Mouse (Mus musculus) CH12.LX (cell line): ENCODE data around the gene Midn. TPM values are rescaled to one million over a fixed set of nuclear protein-coding genes. Genes with fewer than 3 reads are reported as not detected.
A peak's percentile ranks its signal among the peaks of the same experiment; 100 is the strongest.

Source experiments
- DNase-seq: peaks from one replicate; pipeline ENCODE4 v3.0.0-alpha.2; 2013; ENCODE audit errors: extremely low read depth
- H3K27ac ChIP-seq: 2 replicates; pipeline ENCODE4 v1.5.1; 2012; ENCODE audit warnings: low read depth, mild to moderate bottlenecking, control low read depth, moderate library complexity; ENCODE audit not compliant: insufficient read depth
- H3K27me3 ChIP-seq: replicated peaks from 2 replicates; pipeline ENCODE3; 2012; ENCODE audit warnings: inconsistent platforms
- H3K36me3 ChIP-seq, 2 experiments: replicated peaks in 1 of 2; 2 replicates each; pipeline versions ENCODE3 to v1.6.1; 2012; ENCODE audit warnings: inconsistent platforms in 1 of 2, low read length in 1 of 2, mild to moderate bottlenecking in 1 of 2, mixed read lengths in 1 of 2, moderate library complexity in 1 of 2; ENCODE audit not compliant: control insufficient read depth in 1 of 2, insufficient read depth in 1 of 2
- H3K4me1 ChIP-seq, 2 experiments: 2 replicates each; pipeline ENCODE4 v1.6.1; 2012; ENCODE audit warnings: inconsistent platforms in 1 of 2, moderate library complexity in 1 of 2; ENCODE audit not compliant: insufficient read depth in 2 of 2, control insufficient read depth in 1 of 2
- H3K4me2 ChIP-seq: 2 replicates; pipeline ENCODE4 v1.6.1; 2012; ENCODE audit warnings: low read depth, mild to moderate bottlenecking, control low read depth; ENCODE audit not compliant: poor library complexity, insufficient read depth, severe bottlenecking
- H3K4me3 ChIP-seq, 3 experiments: fragments of 150-350 bp in 1 of 3; sonication (generic) in 1 of 3; replicated peaks in 1 of 3; 2 replicates each; pipeline versions ENCODE3 to v1.5.1; 2011 to 2012; ENCODE audit warnings: low read depth in 2 of 3, low read length in 2 of 3, mild to moderate bottlenecking in 2 of 3, moderate library complexity in 2 of 3, control low read depth in 1 of 3, improper control_type of control experiment in 1 of 3, inconsistent platforms in 1 of 3, mixed read lengths in 1 of 3; ENCODE audit not compliant: poor library complexity in 1 of 3
- H3K79me2 ChIP-seq: replicated peaks from 2 replicates; pipeline ENCODE4 v1.6.1; 2012; ENCODE audit warnings: mild to moderate bottlenecking, moderate library complexity; ENCODE audit not compliant: control insufficient read depth, poor library complexity, insufficient read depth, severe bottlenecking; ENCODE audit errors: extremely low read depth
- H3K9ac ChIP-seq: 2 replicates; pipeline ENCODE4 v1.6.1; 2012; ENCODE audit warnings: low read depth, mild to moderate bottlenecking, control low read depth, moderate library complexity; ENCODE audit not compliant: insufficient read depth
- H3K9me3 ChIP-seq: replicated peaks from 2 replicates; pipeline ENCODE3; 2012; ENCODE audit warnings: low read length, inconsistent platforms, mixed read lengths
- BHLHE40 ChIP-seq: IDR thresholded peaks from 2 replicates; pipeline ENCODE4 v1.6.1; 2011; ENCODE audit warnings: mild to moderate bottlenecking, low read depth, low read length, improper control_type of control experiment
- CHD2 ChIP-seq: IDR thresholded peaks from 2 replicates; pipeline ENCODE4 v1.6.1; 2011; ENCODE audit warnings: low read length, improper control_type of control experiment
- E2F4 ChIP-seq: IDR thresholded peaks from 2 replicates; pipeline ENCODE4 v1.6.1; 2011; ENCODE audit warnings: low read depth, low read length, improper control_type of control experiment; ENCODE audit not compliant: insufficient replicate concordance
- GABPA ChIP-seq: IDR thresholded peaks from 2 replicates; pipeline ENCODE4 v1.6.1; 2012; ENCODE audit warnings: low read depth, low read length, improper control_type of control experiment, inconsistent platforms; ENCODE audit not compliant: insufficient replicate concordance
- IRF4 ChIP-seq: IDR thresholded peaks from 2 replicates; pipeline ENCODE4 v1.6.1; 2014; ENCODE audit warnings: low read depth, mild to moderate bottlenecking, inconsistent platforms, low read length, improper control_type of control experiment
- MAX ChIP-seq: IDR thresholded peaks from 2 replicates; pipeline ENCODE4 v1.6.1; 2011; ENCODE audit warnings: low read length, improper control_type of control experiment
- MEF2A ChIP-seq: IDR thresholded peaks from 2 replicates; pipeline ENCODE4 v1.6.1; 2014; ENCODE audit warnings: low read depth, mild to moderate bottlenecking, inconsistent platforms, low read length, improper control_type of control experiment, borderline replicate concordance
- MXI1 ChIP-seq: IDR thresholded peaks from 2 replicates; pipeline ENCODE4 v1.6.1; 2011; ENCODE audit warnings: mild to moderate bottlenecking, low read depth, low read length, improper control_type of control experiment
- MYC ChIP-seq: IDR thresholded peaks from 2 replicates; pipeline ENCODE4 v1.6.1; 2011; ENCODE audit warnings: low read depth, mild to moderate bottlenecking, improper control_type of control experiment, low read length
- PAX5 ChIP-seq: IDR thresholded peaks from 2 replicates; pipeline ENCODE4 v1.6.1; 2012; ENCODE audit warnings: low read length, inconsistent platforms, mixed read lengths
- SIN3A ChIP-seq: IDR thresholded peaks from 2 replicates; pipeline ENCODE4 v1.6.1; 2012; ENCODE audit warnings: low read length, improper control_type of control experiment, inconsistent platforms
- SMC3 ChIP-seq: IDR thresholded peaks from 2 replicates; pipeline ENCODE4 v1.6.1; 2011; ENCODE audit warnings: low read depth, low read length, improper control_type of control experiment
- TCF12 ChIP-seq: IDR thresholded peaks from 2 replicates; pipeline ENCODE4 v1.6.1; 2014; ENCODE audit warnings: low read depth, mild to moderate bottlenecking, inconsistent platforms, low read length, improper control_type of control experiment
- UBTF ChIP-seq: IDR thresholded peaks from 2 replicates; pipeline ENCODE4 v1.6.1; 2012; ENCODE audit warnings: low read depth, mild to moderate bottlenecking, inconsistent platforms, low read length, improper control_type of control experiment, moderate library complexity
- ZKSCAN1 ChIP-seq: IDR thresholded peaks from 2 replicates; pipeline ENCODE4 v1.6.1; 2012; ENCODE audit warnings: low read depth, inconsistent platforms, low read length, improper control_type of control experiment, borderline replicate concordance
- ZMIZ1 ChIP-seq: IDR thresholded peaks from 2 replicates; pipeline ENCODE4 v1.6.1; 2012; ENCODE audit warnings: low read depth, mild to moderate bottlenecking, inconsistent platforms, low read length, improper control_type of control experiment
- ZNF384 ChIP-seq: IDR thresholded peaks from 2 replicates; pipeline ENCODE4 v1.6.1; 2012; ENCODE audit warnings: low read depth, low read length, improper control_type of control experiment, inconsistent platforms
- dilution Hi-C: fragments of 300-500 bp; cut with MboI; formaldehyde crosslinking; loops from 2 replicates; pipeline ENCODE4 v1.14.3; 2020; ENCODE audit warnings: low sequenced_read_pairs; ENCODE audit not compliant: extremely low pct_unique_long_range_greater_than_20kb, extremely low pct_ligation_motif_present
- in situ Hi-C: fragments of 300-500 bp; cut with MboI; formaldehyde crosslinking; loops from 3 replicates; pipeline ENCODE4 v1.14.3; 2019; ENCODE audit warnings: low sequenced_read_pairs, low pct_ligation_motif_present, low pct_unique_long_range_greater_than_20kb, mixed read lengths
- polyA plus RNA-seq: library from polyadenylated mRNA; unstranded; fragments of >175 nt; gene quantifications from 2 replicates; pipeline ENCODE4 v1.2.1, GENCODE M21; 2012; ENCODE audit warnings: low read depth; ENCODE audit not compliant: insufficient read length
- total RNA-seq, 2 experiments: library from RNA; depleted of rRNA; stranded (reverse); fragments of 300-350 nt in 1 of 2; fragments of >200 nt in 1 of 2; gene quantifications; 2 replicates each; pipeline ENCODE4 v1.2.3; 2012 to 2014

The Midn gene
- total and polyA plus RNA-seq, 3 experiments = 4.7 to 33.2 (median 16.2) TPM

- dilution Hi-C loops (no loop called here), in situ Hi-C loops (loop anchor here (5.0 kb wide), 1 partner anchor 155 kb away; the partner anchor contains the start of gene Cnn2)
- no peak for TF ChIP-seq SMC3
- TF ChIP-seq SIN3A = peak; percentile 12; the same call in 1 of the 2 replicates
- no peak for TF ChIP-seq PAX5
- no peak for TF ChIP-seq UBTF
- no peak for TF ChIP-seq ZNF384
- no peak for TF ChIP-seq MYC
- TF ChIP-seq MXI1 = peak; percentile 4; the same call in 1 of the 2 replicates
- peak; percentile 11; the same call in 1 of the 2 replicates for TF ChIP-seq ZMIZ1
- H3K4me1 ChIP-seq = peaks cover 33 to 72% of the 10 kb centered on the region in 2 experiments
- peak overlapping the region; percentile 79 for H3K27ac ChIP-seq
- H3K79me2 ChIP-seq = peaks cover 18% of the 10 kb centered on the region
- no peak for DNase-seq
- H3K9ac ChIP-seq = peak overlapping the region; percentile 82
- peak overlapping the region; percentile 80 to 90 (median 84) for H3K4me3 ChIP-seq
- no peaks in the 10 kb centered on the region for H3K9me3 ChIP-seq
- H3K36me3 ChIP-seq = peaks cover 31 to 42% of the 10 kb centered on the region in 2 experiments
- peak overlapping the region; percentile 70 for H3K4me2 ChIP-seq
- H3K27me3 ChIP-seq = peaks cover 25% of the 10 kb centered on the region
Measured at GRCm38 (mm10) chr10:80142530-80142925, 5.5 kb upstream of the Midn start.

GRCm38 (mm10) chr10:80143664-80144063 lies 4.4 kb upstream of the Midn start:
- Histone ChIP-seq H3K4me1 (peaks cover 32 to 69% of the 10 kb centered on the region in 2 experiments), H3K9me3 (no peaks in the 10 kb centered on the region), H3K27me3 (peaks cover 19% of the 10 kb centered on the region), H3K36me3 (peaks cover 31 to 42% of the 10 kb centered on the region in 2 experiments), H3K79me2 (peaks cover 18% of the 10 kb centered on the region), H3K4me3 (no peak overlapping the region)
- TF ChIP-seq TCF12 = no peak
- TF ChIP-seq MAX = no peak
- TF ChIP-seq IRF4 = no peak
- TF ChIP-seq CHD2 = no peak
- no peak for TF ChIP-seq GABPA
- TF ChIP-seq, all 38 proteins: peak for 0
- in situ Hi-C loops = loop anchor here (5.0 kb wide), 1 partner anchor 156 kb away; the partner anchor contains the start of gene Cnn2
- dilution Hi-C loops = no loop called here
- Histone ChIP-seq H3K4me2 (no peak overlapping the region), H3K9ac (no peak overlapping the region), H3K27ac (no peak overlapping the region)
- no peak for DNase-seq

- no peak overlapping the region for H3K9ac ChIP-seq
- no peak overlapping the region for H3K27ac ChIP-seq
- TF ChIP-seq ZKSCAN1 = no peak
- TF ChIP-seq TCF12 = no peak
- TF ChIP-seq MEF2A = no peak
- no peak for TF ChIP-seq MYC
- no peak for TF ChIP-seq SIN3A
- no peak for TF ChIP-seq BHLHE40
- no peak for TF ChIP-seq E2F4
- no peaks in the 10 kb centered on the region for H3K9me3 ChIP-seq
- peaks cover 31 to 67% of the 10 kb centered on the region in 2 experiments for H3K4me1 ChIP-seq
- in situ Hi-C loops (loop anchor here (5.0 kb wide), 1 partner anchor 157 kb away; the partner anchor contains the start of gene Cnn2), dilution Hi-C loops (no loop called here)
- DNase-seq = no peak
- H3K4me3 ChIP-seq = no peak overlapping the region
- peaks cover 14% of the 10 kb centered on the region for H3K27me3 ChIP-seq
- H3K79me2 ChIP-seq = peaks cover 18% of the 10 kb centered on the region
- H3K4me2 ChIP-seq = no peak overlapping the region
- peaks cover 31 to 42% of the 10 kb centered on the region in 2 experiments for H3K36me3 ChIP-seq
Measured at GRCm38 (mm10) chr10:80144159-80144558, 3.9 kb upstream of the Midn start.
